Mouse (Mus musculus): ENCODE measurements around the gene Otc. TPM values are rescaled to one million over a fixed set of nuclear protein-coding genes. Genes with fewer than 3 reads are reported as not detected.

Gene Otc
- 0.18 and 0.70 TPM in 2 replicates for polyA plus RNA-seq (2015; fragmentation: Nextera tagmentation; extraction: Ambion mirVana)

GRCm38 (mm10) chrX:10251852-10252504 lies at the start of gene Otc:
Gene Otc, plus strand, starts transcription at chrX:10252305.
- no peak for ATAC-seq (replicated peaks; ENCODE audit: low FRiP score)
- no peaks in the 10 kb centered on the region for H3K4me1 ChIP-seq
- 0 out of 2 replicates have a peak, but pooled peaks cover 4% of the 10 kb centered on the region for H3K27me3 ChIP-seq
- H3K4me3 ChIP-seq (replicated peaks) = no peak within 1 kb of the TSS
- H3K36me3 ChIP-seq = no peaks in the 10 kb centered on the region
- H3K4me2 ChIP-seq = no peak within 1 kb of the TSS
- H3K9me3 ChIP-seq (replicated peaks) = no peaks in the 10 kb centered on the region
- no peak within 1 kb of the TSS for H3K9ac ChIP-seq
- 59% methylated on average over 2 of the region's 2 CpGs for WGBS
- no peak within 1 kb of the TSS for H3K27ac ChIP-seq

- no peak overlapping the region for H3K4me3 ChIP-seq (replicated peaks)
- no peaks in the 10 kb centered on the region for H3K27me3 ChIP-seq
- H3K4me2 ChIP-seq = no peak overlapping the region
- no peak overlapping the region for H3K9ac ChIP-seq
- ATAC-seq (replicated peaks; ENCODE audit: low FRiP score) = no peak
- H3K9me3 ChIP-seq (replicated peaks) = no peaks in the 10 kb centered on the region
- H3K27ac ChIP-seq = no peak overlapping the region
- no peaks in the 10 kb centered on the region for H3K4me1 ChIP-seq
- WGBS = 83% methylated on average over 5 of the region's 5 CpGs
- H3K36me3 ChIP-seq = peaks cover 5% of the 10 kb centered on the region; the same call in 1 of the 2 replicates
Measured at GRCm38 (mm10) chrX:10205937-10206336, 46.2 kb upstream of the Otc start.

GRCm38 (mm10) chrX:10215972-10216371 lies 36.1 kb upstream of the Otc start:
- Histone ChIP-seq H3K4me3 (replicated peaks) (peak overlapping the region; percentile 60), H3K4me1 (no peaks in the 10 kb centered on the region), H3K27ac (peak overlapping the region; percentile 84), H3K9me3 (replicated peaks) (no peaks in the 10 kb centered on the region), H3K27me3 (no peaks in the 10 kb centered on the region), H3K9ac (peak overlapping the region; percentile 36; the same call in 1 of the 2 replicates), H3K4me2 (peak overlapping the region; percentile 53), H3K36me3 (no peaks in the 10 kb centered on the region)
- WGBS = 22% methylated on average over 16 of the region's 16 CpGs
- ATAC-seq (replicated peaks; ENCODE audit: low FRiP score) = no peak

GRCm38 (mm10) chrX:10216410-10216949 lies 35.6 kb upstream of the Otc start, which contains the start of gene Rpgr:
Gene Rpgr, minus strand, starts transcription at chrX:10216920.
- peak within 1 kb of the TSS; percentile 53 for H3K4me2 ChIP-seq
- no peaks in the 10 kb centered on the region for H3K36me3 ChIP-seq
- H3K4me1 ChIP-seq = no peaks in the 10 kb centered on the region
- H3K9me3 ChIP-seq (replicated peaks) = no peaks in the 10 kb centered on the region
- peak within 1 kb of the TSS; percentile 36; the same call in 1 of the 2 replicates for H3K9ac ChIP-seq
- H3K27me3 ChIP-seq = no peaks in the 10 kb centered on the region
- peak within 1 kb of the TSS; percentile 84 for H3K27ac ChIP-seq
- WGBS = 21% methylated on average over 47 of the region's 47 CpGs
- peak within 1 kb of the TSS; percentile 60 for H3K4me3 ChIP-seq (replicated peaks)
- peak; percentile 99 for ATAC-seq (replicated peaks; ENCODE audit: low FRiP score)

GRCm38 (mm10) chrX:10219281-10219680 lies 32.8 kb upstream of the Otc start:
- no peak overlapping the region for H3K9ac ChIP-seq
- no peak overlapping the region for H3K4me3 ChIP-seq (replicated peaks)
- H3K27me3 ChIP-seq = no peaks in the 10 kb centered on the region
- no peaks in the 10 kb centered on the region for H3K9me3 ChIP-seq (replicated peaks)
- ATAC-seq (replicated peaks; ENCODE audit: low FRiP score) = no peak
- no peaks in the 10 kb centered on the region for H3K36me3 ChIP-seq
- H3K4me2 ChIP-seq = no peak overlapping the region
- no peaks in the 10 kb centered on the region for H3K4me1 ChIP-seq
- 72% methylated on average over 6 of the region's 6 CpGs for WGBS
- H3K27ac ChIP-seq = no peak overlapping the region

- no peak overlapping the region for H3K4me2 ChIP-seq
- no peaks in the 10 kb centered on the region for H3K36me3 ChIP-seq
- 71% methylated on average over 2 of the region's 2 CpGs for WGBS
- H3K9ac ChIP-seq = no peak overlapping the region
- no peak for ATAC-seq (replicated peaks; ENCODE audit: low FRiP score)
- H3K27me3 ChIP-seq = no peaks in the 10 kb centered on the region
- no peaks in the 10 kb centered on the region for H3K9me3 ChIP-seq (replicated peaks)
- no peak overlapping the region for H3K27ac ChIP-seq
- H3K4me3 ChIP-seq (replicated peaks) = no peak overlapping the region
- H3K4me1 ChIP-seq = no peaks in the 10 kb centered on the region
Measured at GRCm38 (mm10) chrX:10233051-10233450, 19.1 kb upstream of the Otc start.

GRCm38 (mm10) chrX:10234617-10235016 lies 17.5 kb upstream of the Otc start:
- Histone ChIP-seq H3K27me3 (no peaks in the 10 kb centered on the region; the same call in 1 of the 2 replicates), H3K27ac (no peak overlapping the region), H3K9ac (no peak overlapping the region), H3K36me3 (no peaks in the 10 kb centered on the region), H3K9me3 (replicated peaks) (no peaks in the 10 kb centered on the region), H3K4me2 (no peak overlapping the region), H3K4me1 (no peaks in the 10 kb centered on the region), H3K4me3 (replicated peaks) (no peak overlapping the region)
- ATAC-seq (replicated peaks; ENCODE audit: low FRiP score) = no peak
- WGBS = 68% methylated on average over 3 of the region's 3 CpGs

GRCm38 (mm10) chrX:10239515-10239914 lies 12.6 kb upstream of the Otc start:
- Histone ChIP-seq H3K27ac (no peak overlapping the region), H3K4me2 (no peak overlapping the region), H3K4me1 (no peaks in the 10 kb centered on the region), H3K36me3 (no peaks in the 10 kb centered on the region), H3K9ac (no peak overlapping the region), H3K4me3 (replicated peaks) (no peak overlapping the region), H3K9me3 (replicated peaks) (no peaks in the 10 kb centered on the region), H3K27me3 (no peaks in the 10 kb centered on the region; the same call in 1 of the 2 replicates)
- WGBS = 47% methylated on average over 4 of the region's 4 CpGs
- no peak for ATAC-seq (replicated peaks; ENCODE audit: low FRiP score)

GRCm38 (mm10) chrX:10243916-10244315 lies 8.2 kb upstream of the Otc start:
- H3K36me3 ChIP-seq = no peaks in the 10 kb centered on the region
- no peak overlapping the region for H3K4me3 ChIP-seq (replicated peaks)
- H3K9ac ChIP-seq = no peak overlapping the region
- no peaks in the 10 kb centered on the region; the same call in 1 of the 2 replicates for H3K27me3 ChIP-seq
- no peak overlapping the region for H3K4me2 ChIP-seq
- 81% methylated on average over 3 of the region's 3 CpGs for WGBS
- ATAC-seq (replicated peaks; ENCODE audit: low FRiP score) = no peak
- no peaks in the 10 kb centered on the region for H3K4me1 ChIP-seq
- no peak overlapping the region for H3K27ac ChIP-seq
- H3K9me3 ChIP-seq (replicated peaks) = no peaks in the 10 kb centered on the region

- no peak for ATAC-seq (replicated peaks; ENCODE audit: low FRiP score)
- no peaks in the 10 kb centered on the region for H3K4me1 ChIP-seq
- no peaks in the 10 kb centered on the region for H3K36me3 ChIP-seq
Measured at GRCm38 (mm10) chrX:10251357-10251756, 748 bp upstream of the Otc start.

GRCm38 (mm10) chrX:10257774-10258173 lies 5.7 kb downstream of the Otc start:
- Histone ChIP-seq H3K9me3 (replicated peaks) (no peaks in the 10 kb centered on the region), H3K4me2 (no peak overlapping the region), H3K4me3 (replicated peaks) (no peak overlapping the region), H3K9ac (no peak overlapping the region), H3K4me1 (no peaks in the 10 kb centered on the region), H3K27me3 (0 out of 2 replicates have a peak, but pooled peaks cover 7% of the 10 kb centered on the region), H3K27ac (no peak overlapping the region), H3K36me3 (no peaks in the 10 kb centered on the region)
- no peak for ATAC-seq (replicated peaks; ENCODE audit: low FRiP score)
- 79% methylated on average over 1 of the region's 1 CpGs for WGBS

More at GRCm38 (mm10) chrX:10251357-10251756, 748 bp upstream of the Otc start:
- no peak overlapping the region for H3K4me2 ChIP-seq
- no peaks in the 10 kb centered on the region for H3K9me3 ChIP-seq (replicated peaks)
- H3K9ac ChIP-seq = no peak overlapping the region
- 0 out of 2 replicates have a peak, but pooled peaks cover 4% of the 10 kb centered on the region for H3K27me3 ChIP-seq
- no peak overlapping the region for H3K4me3 ChIP-seq (replicated peaks)
- no peak overlapping the region for H3K27ac ChIP-seq

- ATAC-seq (replicated peaks; ENCODE audit: low FRiP score) = no peak
- no peak overlapping the region for H3K27ac ChIP-seq
- WGBS = 78% methylated on average over 5 of the region's 5 CpGs
Measured at GRCm38 (mm10) chrX:10258260-10258659, 6.2 kb downstream of the Otc start.

More at GRCm38 (mm10) chrX:10258260-10258659, 6.2 kb downstream of the Otc start:
- Histone ChIP-seq H3K4me3 (replicated peaks) (no peak overlapping the region), H3K27me3 (0 out of 2 replicates have a peak, but pooled peaks cover 3% of the 10 kb centered on the region), H3K36me3 (no peaks in the 10 kb centered on the region), H3K4me1 (no peaks in the 10 kb centered on the region), H3K9ac (no peak overlapping the region), H3K4me2 (no peak overlapping the region), H3K9me3 (replicated peaks) (no peaks in the 10 kb centered on the region)
